Mouse (Mus musculus) heart, postnatal 0 days (tissue): Measurements from ENCODE around the gene Slc7a5.

ENCODE experiments used
- CTCF ChIP-seq: IDR thresholded peaks from 2 replicates; pipeline ENCODE4 v1.5.1; 2016; ENCODE audit warnings: antibody characterized with exemption, control low read depth, low read depth
- EP300 ChIP-seq: IDR thresholded peaks from 2 replicates; pipeline ENCODE4 v1.6.1; 2016; ENCODE audit warnings: antibody characterized with exemption, low read depth

- TF ChIP-seq CTCF (no peak), EP300 (no peak)
Observed at GRCm38 (mm10) chr8:121851716-121852115, 55.8 kb downstream of the Slc7a5 start.
